Mouse (Mus musculus): ENCODE measurements at regions not wholly inside any gene's neighbourhood (a gene's known extent, or its start where the extent isn't known, plus 50 kb on each side); places are given as distances from the start of the nearest gene placed in this dataset.
A peak's percentile ranks its signal among the peaks of the same experiment; 100 is the strongest.
"Not testable (repeated sequence)": the region's sequence is repeated elsewhere in the genome, so short reads cannot be mapped to it uniquely, and the experiment has no call there.

DNA sequence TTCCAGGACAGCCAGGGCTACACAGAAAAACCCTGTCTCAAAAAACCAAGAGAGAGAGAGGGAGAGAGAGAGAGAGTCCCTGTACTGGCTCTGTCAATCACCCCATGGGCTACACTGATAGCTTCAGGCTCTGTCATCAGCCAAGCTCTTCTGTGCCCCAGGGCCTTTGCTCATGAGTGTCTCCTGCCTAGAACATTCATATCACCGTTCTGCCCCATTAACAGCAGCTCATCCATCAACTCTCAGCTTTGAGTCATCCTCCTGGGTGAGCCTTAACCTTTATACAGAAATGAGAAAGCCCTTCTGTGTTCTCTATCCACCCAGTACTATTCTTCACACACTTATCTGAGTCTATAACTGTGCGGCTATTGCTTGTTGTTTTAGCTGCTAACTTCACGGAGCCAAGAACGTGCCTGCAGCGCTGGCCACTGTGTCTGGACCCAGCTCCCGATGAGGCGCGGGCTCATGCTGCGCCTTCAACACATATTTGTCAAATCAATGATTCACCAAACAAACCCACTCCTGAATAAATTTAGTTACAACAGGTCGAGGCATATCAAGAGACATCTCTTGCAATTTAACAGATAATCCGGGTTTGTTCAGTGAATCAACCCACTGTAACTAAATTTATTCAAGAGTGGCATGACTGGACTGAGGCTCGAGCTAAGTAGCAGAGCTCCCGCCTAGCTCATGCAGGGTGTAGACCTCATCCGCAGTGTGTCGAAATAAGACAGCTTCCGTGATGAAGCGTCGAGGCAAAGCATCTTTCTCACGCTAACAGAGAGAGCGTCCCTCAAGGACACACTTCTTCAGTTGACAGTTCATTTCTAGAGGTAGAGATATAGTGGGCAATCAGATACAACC, 152.1 kb downstream of the Katnal1 start:
- no peak for DNase-seq (ENCODE audit: low read depth)

DNA sequence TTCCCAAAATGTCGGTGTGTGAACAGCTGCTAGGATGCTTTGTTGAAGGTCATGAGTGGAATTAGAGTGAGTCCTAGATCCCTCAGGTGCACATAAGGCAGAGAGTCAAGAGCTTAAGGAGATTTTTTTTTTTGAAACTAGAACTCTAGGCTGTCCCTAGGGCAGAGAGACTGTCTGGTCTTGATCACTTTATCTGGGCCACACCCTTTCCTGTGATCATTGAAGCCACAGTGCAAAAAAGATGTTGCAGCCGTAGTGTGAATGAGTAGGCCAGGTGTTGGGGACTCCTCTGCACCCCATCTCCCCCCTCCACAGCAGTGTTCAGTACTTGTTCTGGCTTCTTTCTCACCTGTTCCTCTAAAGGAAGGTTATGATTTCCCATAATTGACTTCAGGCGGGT, 153.9 kb downstream of the Katnal1 start:
- DNase-seq (ENCODE audit: low read depth): no peak

DNA sequence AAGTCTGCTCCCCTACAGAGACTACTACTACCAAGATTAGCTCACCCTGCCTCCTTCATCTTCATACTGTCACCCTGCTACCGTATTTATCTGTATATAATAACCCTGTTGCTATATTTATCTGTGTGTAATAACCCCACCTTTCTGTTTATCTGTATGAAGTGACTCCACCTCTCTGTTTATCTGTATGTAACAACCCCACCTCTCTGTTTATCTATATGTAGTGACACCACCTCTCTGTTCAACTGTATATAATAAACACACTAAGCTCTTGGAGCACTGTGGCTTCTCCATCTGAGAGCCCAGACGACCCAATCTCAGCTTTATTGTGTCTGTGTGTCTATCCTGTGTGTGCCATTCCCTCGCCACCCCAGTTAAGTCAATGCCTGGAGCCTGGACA, 154.7 kb downstream of the Katnal1 start:
- DNase-seq (ENCODE audit: low read depth): peak; percentile 35

DNA sequence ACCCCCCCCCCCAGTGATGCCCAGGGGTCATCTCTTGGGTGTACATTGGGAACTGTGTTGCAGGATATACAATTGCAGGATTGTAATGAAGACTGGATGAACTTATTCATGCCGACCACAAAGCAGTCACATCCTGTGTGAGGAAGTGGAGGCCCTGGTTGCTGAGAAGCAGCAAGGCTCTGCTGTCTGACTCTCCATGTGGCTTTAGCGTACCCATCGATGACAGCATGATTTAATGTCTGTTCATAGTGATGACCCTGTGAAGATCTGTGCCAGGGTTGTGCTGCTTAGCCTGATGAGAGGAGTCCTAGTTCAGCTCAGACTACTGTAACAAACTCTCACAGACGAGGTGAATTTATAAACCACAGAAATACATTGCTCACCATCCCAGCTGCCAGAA, 159.7 kb downstream of the Katnal1 start:
- no peak for DNase-seq (ENCODE audit: low read depth)

DNA sequence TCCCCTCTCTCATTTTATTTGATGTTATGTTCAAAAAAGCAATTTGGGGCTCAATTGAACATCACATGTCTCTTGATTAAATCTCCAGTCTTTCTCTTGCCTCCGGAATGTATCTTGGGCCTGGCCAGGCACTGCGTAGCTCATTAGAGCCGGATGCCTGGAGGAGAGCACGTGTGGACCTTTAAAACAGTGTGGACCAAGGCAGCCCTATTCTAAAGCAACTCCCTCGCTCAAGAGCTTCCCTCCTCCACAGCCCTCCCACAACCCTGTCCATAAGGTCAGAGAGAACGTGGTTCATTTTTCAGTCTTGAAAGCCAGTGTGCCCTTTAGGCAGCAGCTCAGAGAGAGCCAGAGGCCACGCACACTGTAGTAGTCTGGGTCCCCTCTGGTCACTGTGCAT, 160.8 kb downstream of the Katnal1 start:
- no peak for DNase-seq (ENCODE audit: low read depth)

DNA sequence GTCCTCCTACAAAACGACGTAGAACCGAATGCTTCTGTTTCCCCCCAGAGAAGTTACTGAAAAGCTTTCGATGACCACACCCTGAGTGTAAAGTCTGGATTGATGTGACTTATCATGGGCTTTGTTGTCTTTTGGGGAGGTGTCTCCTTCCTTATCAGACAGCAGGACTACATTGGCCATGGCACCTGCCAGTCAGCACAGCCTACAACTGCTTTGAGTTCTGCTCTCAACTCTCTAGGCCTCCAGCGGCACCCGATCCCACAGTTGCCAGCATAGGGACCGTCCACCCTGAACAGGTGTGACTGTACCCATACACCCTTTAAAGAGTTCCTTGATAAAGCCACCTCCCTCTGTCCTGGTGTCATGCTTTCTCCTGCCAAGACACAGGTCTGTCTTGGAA, 163.1 kb downstream of the Katnal1 start:
- no peak for DNase-seq (ENCODE audit: low read depth)

DNA sequence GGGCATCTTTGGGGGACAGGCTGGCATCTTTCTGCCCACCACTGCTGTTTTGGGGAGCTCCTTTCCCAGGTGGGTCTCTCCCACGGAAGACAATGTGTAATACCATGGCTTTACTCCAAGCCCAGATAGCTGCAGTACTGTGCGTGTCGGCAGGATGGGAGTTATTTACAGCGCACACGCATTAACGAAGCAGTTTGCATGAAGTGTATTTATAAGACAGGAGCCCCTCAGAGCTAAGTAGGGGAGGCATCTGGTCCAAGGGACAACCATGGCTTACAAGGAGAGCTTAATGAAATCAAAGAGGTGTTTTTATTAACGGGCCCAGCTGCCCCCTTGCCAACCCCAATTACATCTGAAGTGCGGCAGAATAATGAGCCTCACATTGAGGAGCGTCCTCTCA, 169.0 kb downstream of the Katnal1 start:
- DNase-seq (ENCODE audit: low read depth): no peak

DNA sequence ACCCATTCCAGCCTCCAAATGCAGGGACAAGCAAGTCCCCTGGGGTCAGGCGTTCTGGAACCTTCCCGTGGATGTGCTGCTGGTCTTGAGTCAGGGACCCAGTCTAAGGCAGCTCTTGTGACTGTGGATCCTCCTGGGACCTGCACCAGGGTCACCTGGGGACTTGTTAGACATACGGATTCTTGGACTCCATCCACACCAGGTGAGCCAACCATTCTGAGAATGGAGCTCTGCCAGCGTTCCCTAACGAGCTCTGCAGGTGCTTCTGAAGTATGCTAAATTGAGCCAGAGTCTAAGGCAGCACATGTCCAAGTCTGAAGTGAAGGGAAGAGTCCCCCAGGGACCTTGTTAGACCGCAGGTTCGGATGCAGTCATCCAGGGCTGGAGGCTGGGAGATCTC, 170.3 kb downstream of the Katnal1 start:
- DNase-seq (ENCODE audit: low read depth): no peak

DNA sequence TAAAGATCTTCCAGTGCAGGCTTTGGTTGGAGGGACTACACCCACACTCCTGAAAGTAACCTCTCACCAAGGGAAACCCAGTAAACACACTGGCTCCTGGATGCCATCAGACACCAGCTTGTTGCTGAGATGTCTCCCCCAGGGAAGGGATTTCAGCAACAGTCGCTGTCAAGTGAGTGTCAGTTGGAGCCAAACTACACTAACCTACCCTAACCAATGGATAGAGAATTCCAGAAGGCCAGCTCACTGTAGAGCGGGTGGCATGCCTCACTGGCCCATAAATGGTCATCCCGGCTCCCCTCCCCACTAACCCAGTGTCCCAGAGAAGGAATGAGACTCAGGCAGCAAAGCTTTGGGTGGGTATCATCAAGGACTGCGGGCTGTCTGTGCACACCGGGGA, 171.4 kb downstream of the Katnal1 start:
- no peak for DNase-seq (ENCODE audit: low read depth)

DNA sequence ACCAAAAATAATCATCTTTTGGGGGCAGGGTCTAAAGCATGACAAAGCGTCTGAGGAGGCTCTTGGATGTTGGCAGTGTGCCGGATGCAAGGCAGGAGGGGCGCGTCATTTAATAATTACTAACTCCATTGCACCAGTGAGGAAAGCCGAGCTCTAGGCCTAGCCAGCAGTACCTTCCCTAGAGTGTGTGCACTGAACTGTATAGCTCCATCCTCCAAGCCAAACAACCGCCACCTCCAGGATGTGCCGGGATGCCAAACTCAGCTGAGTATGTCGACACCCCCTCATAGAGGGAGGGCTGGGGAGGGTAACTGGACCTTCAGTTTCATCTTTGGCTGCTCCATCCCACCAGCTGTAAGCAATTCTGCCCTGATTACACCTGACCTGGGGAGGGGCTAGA, 171.9 kb downstream of the Katnal1 start:
- no peak for DNase-seq (ENCODE audit: low read depth)

DNA sequence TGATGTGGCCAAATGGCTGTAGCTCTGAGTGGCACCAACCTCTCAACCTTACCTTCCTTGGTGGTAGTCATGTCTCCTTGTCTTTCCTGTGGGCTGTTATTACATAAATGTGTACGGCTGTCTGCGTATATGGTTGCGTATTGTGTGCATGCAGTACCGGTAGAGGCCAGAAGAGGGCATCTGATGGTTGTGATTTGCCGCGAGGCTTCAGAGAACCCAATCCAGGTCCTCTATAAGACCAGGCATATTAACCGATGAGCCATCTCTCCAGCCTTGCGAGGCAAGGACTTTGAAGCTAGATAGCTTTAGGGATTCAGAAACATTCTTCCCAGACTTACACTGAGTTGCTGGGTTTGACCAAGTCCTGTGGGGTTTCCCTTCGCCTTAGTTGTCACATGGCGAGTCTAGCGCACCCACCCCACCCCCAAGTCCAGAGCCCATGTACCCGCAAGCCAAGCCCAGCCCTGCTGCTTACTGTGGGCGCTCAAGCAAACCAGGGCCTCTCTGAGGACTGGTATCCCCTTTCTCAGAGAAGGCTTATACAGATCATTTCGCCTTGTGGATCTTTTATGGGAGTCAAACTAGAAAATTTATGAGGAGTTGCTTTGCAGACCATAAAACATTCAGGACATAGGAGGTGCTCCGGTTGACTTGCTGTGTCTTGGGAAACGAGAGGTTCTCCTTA, 172.7 kb downstream of the Katnal1 start:
- no peak for DNase-seq (ENCODE audit: low read depth)

DNA sequence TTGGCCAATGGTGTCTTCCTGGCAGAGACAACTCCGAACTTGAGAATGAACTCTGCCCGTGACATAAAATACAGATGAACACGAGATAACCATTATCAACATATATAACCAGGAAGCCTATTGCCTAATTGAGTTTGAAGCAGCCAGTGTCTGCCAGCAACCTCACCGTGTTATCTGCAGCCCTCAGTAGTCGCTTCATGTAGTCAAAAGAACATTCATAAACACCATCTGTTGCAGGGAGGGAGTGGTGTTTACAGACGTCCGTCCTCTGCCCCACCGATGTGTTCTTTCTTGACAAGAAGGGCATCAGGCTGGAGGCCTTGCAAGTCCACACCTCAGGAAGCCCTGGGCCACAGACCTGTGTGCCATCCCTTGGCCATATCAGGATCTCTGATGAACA, 173.3 kb downstream of the Katnal1 start:
- DNase-seq (ENCODE audit: low read depth): no peak

DNA sequence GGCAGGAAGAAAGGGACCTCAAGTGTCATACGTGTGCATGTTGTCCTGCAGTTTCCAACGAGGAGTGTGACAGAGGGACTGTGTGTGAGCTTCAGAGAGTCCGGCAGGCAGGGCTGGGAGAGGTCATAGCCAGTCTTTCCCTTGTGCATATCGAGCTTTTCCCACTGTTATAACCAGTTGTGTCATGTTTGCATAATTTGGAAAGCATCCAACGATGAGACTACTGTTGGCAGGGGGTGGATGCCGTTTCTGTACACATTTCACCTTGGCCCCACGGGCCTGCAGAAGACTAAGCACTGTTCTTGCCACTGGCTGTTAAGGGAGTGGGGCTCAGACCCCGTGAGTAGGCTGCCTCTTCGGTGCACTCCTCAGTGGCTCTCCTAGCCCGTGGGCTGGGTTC, 174.2 kb downstream of the Katnal1 start:
- no peak for DNase-seq (ENCODE audit: low read depth)

DNA sequence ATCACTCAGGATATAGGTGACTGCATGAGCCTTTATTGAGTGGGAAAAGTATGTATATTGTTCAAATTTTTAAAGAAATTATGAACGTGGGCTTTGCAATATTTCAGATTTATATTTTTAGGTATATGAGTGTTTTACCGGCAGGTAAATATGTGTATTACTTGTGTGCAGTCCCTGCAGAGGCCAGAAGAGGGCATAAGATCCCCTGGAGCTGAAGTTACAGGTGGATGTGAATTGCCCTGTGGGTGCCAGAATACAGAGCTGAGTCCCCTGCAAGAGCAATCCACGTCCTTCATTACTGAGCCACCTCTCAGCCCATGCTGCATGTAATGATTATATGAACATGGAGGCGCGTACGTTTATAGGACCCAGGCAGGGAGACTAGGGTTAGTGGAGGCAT, 174.8 kb downstream of the Katnal1 start:
- no peak for DNase-seq (ENCODE audit: low read depth)

DNA sequence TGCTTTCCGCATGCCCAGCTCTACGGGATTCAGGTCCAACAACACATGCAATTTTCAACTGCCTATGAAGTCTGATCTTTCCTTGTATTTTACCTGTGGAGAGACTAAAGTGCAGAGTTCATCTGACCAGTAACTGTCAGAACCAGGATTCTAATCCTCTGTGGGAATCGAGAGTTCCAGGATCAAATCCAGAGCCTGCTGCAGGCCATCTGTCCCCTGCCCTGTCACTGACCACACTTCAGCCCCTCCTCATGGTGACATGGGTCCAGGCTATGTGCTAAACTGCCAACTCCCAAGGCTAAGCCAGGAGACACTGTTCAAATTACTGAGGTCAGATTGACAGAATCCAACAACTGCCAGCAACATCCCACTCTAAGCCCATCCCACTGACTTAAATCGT, 175.7 kb downstream of the Katnal1 start:
- no peak for DNase-seq (ENCODE audit: low read depth)

DNA sequence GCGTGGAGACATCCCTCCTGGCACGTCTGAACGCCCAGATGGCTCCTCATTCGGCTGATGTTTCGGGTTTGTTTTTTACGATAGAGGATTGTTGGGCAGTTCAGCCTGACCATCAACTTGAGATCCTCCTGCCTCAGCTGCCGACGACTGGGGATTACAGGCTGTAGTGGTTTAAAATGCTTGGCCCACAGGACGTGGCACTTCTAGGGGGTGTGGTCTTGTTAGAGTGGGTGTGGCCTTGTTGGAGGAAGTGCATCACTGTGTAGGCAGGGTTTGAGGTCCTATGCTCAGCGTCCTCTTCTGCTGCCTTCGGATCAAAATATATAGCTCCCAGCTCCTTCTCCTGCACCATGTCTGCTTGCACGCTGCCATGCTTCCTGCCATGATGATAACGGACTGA, 177.1 kb downstream of the Katnal1 start:
- no peak for DNase-seq (ENCODE audit: low read depth)

DNA sequence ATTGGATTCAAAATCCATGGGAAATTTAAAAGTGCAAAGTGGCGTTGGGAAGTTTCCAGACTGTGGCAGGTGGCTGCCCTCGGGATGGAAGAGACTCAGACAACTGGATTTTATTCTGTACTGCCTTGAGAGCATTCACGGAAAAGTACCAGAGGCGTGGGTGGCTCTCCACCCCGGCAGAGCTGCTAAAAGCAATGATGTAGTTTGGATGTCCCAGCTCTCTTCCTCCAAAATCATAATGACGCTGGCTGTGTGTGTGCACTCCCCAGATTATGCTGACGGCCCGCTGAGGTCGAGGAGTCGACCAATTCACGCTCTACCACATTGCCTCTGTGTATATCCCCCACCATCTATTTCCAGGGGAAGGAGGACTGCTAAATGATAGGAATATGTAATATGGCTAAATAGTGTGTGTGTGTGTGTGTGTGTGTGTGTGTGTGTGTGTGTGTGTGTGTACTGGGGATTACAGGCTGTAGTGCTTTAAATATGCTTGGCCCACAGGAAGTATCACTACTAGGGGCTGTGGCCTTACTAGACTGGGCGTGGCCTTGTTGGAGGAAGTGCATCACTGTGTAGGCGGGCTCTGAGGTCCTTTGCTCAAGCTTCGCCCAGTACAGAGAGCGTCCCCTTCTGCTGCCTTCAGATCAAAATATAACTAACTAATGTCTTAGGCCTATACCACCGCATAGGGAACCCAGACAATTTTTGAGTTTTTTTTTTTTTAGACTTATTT, 179.0 kb downstream of the Katnal1 start:
- no peak for DNase-seq (ENCODE audit: low read depth)

DNA sequence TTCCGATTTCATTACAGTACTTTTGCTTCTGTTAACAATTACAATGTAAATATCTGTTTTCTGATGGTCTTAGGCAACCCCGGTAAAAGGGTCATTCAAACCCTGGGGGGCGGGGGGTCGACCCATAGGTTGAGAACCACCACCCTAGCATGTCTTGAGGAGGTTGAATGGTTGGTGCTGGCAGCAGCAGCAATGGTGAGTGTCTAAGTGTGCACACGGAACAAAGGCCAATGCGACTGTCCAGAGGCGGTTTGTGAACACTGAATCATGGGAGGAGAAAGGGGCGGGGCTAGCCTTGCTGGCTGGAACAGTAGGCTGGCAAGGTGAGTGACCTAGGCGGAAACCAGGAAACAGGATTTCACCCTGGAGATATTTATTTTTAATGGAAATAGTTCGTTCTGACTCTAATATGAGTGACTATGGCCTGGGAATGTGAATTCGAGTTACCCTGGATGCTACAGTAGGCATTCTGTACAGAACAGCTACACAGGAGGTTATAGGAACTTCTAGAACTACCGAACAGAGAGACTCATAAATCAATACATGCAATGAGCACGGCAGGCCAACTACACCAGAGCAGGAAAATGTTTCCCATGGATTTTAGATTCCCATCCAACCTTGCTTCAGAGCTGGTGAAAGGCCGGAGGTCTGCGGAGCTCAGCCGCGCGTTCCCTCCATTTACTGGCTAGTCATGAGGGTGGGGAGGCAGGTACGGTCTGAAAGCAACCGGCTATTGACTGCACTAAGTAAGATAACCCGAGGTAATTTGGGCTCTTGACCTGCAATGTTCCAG, 181.0 kb downstream of the Katnal1 start:
- DNase-seq (ENCODE audit: low read depth): no peak

DNA sequence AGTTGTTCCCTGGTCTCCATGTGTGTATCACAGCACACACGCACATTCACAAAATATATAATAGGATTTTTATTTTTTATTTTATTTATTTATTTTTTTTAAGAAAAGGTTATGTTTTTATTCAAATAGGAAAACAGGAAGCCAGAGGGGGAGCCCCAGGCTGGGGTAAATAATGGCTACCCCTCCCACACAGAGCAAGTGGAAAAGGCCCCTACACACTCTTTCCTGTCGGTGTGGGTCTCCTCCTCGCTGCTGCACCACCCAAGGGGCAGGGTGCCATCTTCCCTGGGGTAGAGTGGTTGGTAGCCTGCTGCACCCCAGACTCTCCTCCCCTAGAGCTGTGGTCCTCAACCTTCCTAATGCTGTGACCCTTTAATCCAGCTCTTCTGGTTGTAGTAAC, 181.6 kb downstream of the Katnal1 start:
- DNase-seq (ENCODE audit: low read depth): no peak

DNA sequence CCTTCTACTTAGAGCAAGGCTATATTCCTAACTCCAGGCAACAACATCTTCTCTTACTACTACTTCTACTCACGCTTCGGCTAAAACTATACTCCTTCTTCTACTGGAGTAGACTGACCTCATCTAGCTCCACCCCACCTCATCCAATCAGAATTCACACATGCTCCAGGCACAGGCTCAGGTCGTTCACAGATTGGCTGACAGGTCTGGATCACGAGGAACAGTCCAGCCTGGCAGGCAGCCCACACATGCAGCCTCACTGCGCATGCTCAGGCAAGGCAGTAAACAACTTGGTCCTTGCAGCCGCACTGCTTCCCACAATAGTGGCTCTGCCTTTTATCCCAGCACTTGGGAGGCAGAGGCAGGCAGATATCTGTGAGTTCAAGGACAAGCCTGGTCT, 182.4 kb downstream of the Katnal1 start:
- not testable (repeated sequence) for DNase-seq (ENCODE audit: low read depth)

DNA sequence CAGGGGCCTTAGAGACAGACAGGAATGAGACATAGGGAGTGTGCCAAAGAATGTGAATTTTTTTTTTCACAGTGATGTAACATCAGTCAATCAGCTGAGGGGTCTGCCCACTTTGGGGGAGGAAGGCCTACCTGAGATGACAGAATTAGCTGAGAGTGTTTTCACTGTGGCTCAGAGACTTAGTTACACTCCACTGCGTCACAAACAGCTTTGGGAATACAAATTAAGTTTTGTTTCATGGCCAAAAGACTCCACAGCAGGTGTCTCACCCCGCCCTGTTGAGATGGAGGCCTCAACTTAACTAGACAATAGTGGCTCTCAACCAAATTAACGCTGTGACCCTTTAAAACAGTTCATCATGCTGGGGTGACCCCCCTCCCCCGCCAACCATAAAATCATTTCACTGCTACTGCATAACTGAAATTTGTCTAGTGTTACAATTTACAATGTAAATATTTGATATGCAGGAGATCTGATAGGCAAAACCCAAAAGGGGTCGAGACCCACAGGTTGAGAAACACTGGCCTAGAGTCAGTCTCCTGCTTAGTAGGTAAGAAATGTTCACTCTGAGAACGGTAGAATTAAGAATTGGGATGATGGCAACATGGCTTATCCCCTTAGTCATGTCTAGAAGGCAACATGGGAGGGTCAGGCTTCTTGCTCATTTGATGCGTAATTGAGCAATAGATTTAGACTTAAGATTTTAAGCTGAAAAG, 184.3 kb downstream of the Katnal1 start:
- no peak for DNase-seq (ENCODE audit: low read depth)

Data from c-Kit-positive CD71-positive TER-119-negative erythroid progenitor cells, embryonic 14.5 days (primary cell).